Mouse (Mus musculus) stomach, embryonic 14.5 days (tissue): ENCODE results near the gene Tstd2. TPM values are rescaled to one million over a fixed set of nuclear protein-coding genes. Genes with fewer than 3 reads are reported as not detected.

Experiments used
- ATAC-seq: fragments of 200-750 bp; cut with Nextera tagmentation; 2 replicates; pipeline ENCODE4 v1.8.0; 2017; ENCODE audit warnings: low read depth, moderate TSS enrichment; ENCODE audit not compliant: insufficient number of reproducible peaks, insufficient read depth, low FRiP score
- H3K27ac ChIP-seq: fragments of 300-500 bp; sonication (generic); 2 replicates; pipeline ENCODE4 v1.5.1; 2014; ENCODE audit warnings: mild to moderate bottlenecking, low read length, moderate library complexity, mixed read lengths
- H3K27me3 ChIP-seq: fragments of 300-500 bp; sonication (generic); 2 replicates; pipeline ENCODE4 v1.6.1; 2014; ENCODE audit warnings: low read length, control low read depth, mixed read lengths; ENCODE audit not compliant: control insufficient read depth, insufficient read depth
- H3K36me3 ChIP-seq: fragments of 300-500 bp; sonication (generic); 2 replicates; pipeline ENCODE4 v1.6.1; 2014; ENCODE audit warnings: mild to moderate bottlenecking, control low read depth, low read length, moderate library complexity, mixed read lengths; ENCODE audit not compliant: control insufficient read depth, insufficient read depth
- H3K4me1 ChIP-seq: fragments of 300-500 bp; sonication (generic); 2 replicates; pipeline ENCODE4 v1.6.1; 2014; ENCODE audit warnings: low read length, control low read depth, mixed read lengths; ENCODE audit not compliant: control insufficient read depth, insufficient read depth
- H3K4me2 ChIP-seq: fragments of 300-500 bp; sonication (generic); replicated peaks from 2 replicates; pipeline ENCODE4 v1.6.1; 2014; ENCODE audit warnings: low read depth, low read length, control low read depth
- H3K4me3 ChIP-seq: fragments of 300-500 bp; sonication (generic); 2 replicates; pipeline ENCODE4 v1.5.1; 2014; ENCODE audit warnings: low read depth, low read length, control low read depth
- H3K9ac ChIP-seq: fragments of 300-500 bp; sonication (generic); replicated peaks from 2 replicates; pipeline ENCODE4 v1.6.1; 2014; ENCODE audit warnings: low read depth, mild to moderate bottlenecking, control low read depth, low read length, moderate library complexity, mixed read lengths
- H3K9me3 ChIP-seq: fragments of 300-500 bp; sonication (generic); 2 replicates; pipeline ENCODE4 v1.6.1; 2016; ENCODE audit warnings: low read depth, low read length, control low read depth; ENCODE audit not compliant: control insufficient read depth
- WGBS: fragments of 180-500 bp; shearing (Covaris S2); extraction: QIAGEN DNeasy Blood & Tissue Kit; methylation state at CpG from one replicate; pipeline ENCODE4 v1.1.7; 2014; 5-methylcytosine and 5-hydroxymethylcytosine counted together
- polyA plus RNA-seq: library from polyadenylated mRNA; unstranded; fragments of >200 nt; fragmentation: Nextera tagmentation; extraction: Ambion mirVana; gene quantifications from 2 replicates; pipeline ENCODE4 v1.2.1, GENCODE M21; 2014

The Tstd2 gene
- polyA plus RNA-seq, 1 experiment from 2014 or later: 33.4 TPM

DNA sequence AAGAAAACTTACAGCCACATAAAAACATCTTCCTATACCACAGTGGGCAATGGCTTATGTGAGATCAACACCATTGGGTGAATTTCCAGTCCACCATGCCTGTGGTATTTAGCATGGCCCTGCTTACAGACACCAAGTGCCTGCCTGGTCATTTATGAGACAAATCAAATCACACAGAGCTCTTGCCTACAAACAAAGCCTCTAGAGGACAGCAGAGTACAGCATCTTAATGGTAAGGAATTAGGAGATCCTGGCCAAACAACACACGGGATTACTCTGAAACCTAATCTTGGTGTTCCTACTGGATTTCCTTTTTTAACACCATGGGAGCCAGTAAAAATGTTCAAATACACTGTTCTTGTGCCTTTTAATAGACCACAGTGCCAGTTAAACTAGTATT, 23.2 kb downstream of the Tstd2 start:
- Histone ChIP-seq H3K27me3 (no peaks in the 10 kb centered on the region), H3K36me3 (peaks cover 48% of the 10 kb centered on the region), H3K4me1 (no peaks in the 10 kb centered on the region), H3K4me3 (no peak overlapping the region), H3K27ac (no peak overlapping the region), H3K9ac (no peak overlapping the region), H3K9me3 (no peaks in the 10 kb centered on the region), H3K4me2 (no peak overlapping the region)
- ATAC-seq: no peak
- 60% methylated on average over 1 of the region's 1 CpGs for WGBS

DNA sequence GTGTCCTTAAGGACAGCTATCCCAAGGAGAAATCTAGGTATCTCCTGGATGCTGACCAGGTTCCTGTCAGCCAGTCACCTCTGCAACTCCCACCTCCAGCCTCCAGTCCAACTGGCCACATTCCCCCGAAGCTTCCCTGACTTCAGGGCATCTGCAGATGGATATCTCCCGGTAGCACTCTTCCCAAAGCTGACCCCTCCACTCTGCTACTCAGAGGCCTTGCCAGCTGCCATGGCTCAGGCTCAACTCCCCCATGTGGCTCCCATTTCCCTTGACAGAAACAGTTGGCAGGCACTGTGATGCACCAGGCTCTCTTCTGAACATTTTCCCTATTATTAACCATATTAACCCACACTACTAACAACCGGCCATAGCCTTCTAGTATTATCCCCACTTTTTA, 27.1 kb downstream of the Tstd2 start:
- no peaks in the 10 kb centered on the region for H3K27me3 ChIP-seq

DNA sequence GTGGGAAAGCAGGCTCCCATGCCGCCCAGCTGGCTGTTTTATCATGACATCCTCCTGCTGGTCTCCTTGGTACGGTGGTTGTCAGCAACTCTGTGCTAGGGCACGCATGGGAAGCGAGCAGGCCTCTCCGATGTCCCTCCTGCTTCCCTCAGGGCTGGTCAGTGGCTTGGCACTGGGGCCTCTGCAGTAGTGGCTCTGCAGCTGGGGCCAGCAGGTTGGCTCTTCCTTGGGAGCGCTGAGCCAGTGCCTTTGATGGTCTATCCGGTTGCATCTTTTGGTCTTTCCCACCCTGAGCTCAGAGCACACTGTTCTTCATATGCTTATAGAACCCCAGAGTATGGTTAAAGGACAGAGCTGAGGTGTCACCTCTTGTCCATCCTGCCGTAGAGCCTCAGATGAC, 28.4 kb downstream of the Tstd2 start:
- ATAC-seq: no peak
- WGBS: 86% methylated on average over 8 of the region's 8 CpGs
- no peak overlapping the region for H3K9ac ChIP-seq

More for the DNA sequence above, 27.1 kb downstream of the Tstd2 start:
- no peaks in the 10 kb centered on the region for H3K9me3 ChIP-seq
- 52% methylated on average over 3 of the region's 3 CpGs for WGBS
- no peak overlapping the region for H3K4me2 ChIP-seq
- H3K4me3 ChIP-seq: no peak overlapping the region
- H3K4me1 ChIP-seq: no peaks in the 10 kb centered on the region
- H3K9ac ChIP-seq: no peak overlapping the region
- no peak overlapping the region for H3K27ac ChIP-seq
- peaks cover 8% of the 10 kb centered on the region for H3K36me3 ChIP-seq
- no peak for ATAC-seq

DNA sequence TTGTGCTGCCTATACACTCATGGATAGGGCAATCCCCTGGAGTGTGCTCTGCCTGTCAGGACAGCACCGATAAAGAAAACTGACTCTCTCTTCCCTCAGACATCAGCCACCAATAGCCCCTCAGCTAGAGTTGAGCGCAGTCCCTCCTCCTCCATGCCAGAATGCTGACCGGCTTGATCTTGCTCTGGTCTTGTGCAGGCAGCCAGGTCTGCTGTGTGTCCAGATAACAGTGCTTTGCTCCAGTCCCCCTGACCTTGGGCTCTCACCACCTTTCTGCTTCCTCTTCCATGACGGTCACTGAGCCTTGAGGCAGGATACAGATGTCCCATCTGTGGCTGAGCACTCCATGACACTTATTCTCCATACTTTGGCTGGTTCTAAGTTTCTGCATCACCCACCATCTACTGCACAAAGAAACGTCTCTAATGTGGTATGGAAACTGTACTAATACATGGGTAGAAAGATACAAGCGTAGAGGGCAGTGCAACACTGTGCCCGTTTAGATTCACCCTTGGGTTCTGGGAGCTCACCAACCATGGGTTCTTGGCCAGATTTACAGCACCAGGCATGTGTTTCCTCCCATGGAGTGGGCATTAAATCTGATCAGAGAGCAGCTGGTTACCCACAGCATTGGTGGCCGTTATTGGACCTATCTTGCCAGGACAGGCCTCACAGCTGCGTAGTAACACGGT, 36.3 kb downstream of the Tstd2 start:
- no peak for ATAC-seq
- Histone ChIP-seq H3K36me3 (no peaks in the 10 kb centered on the region), H3K4me3 (no peak overlapping the region), H3K9me3 (no peaks in the 10 kb centered on the region), H3K27ac (no peak overlapping the region), H3K4me1 (peaks cover 11% of the 10 kb centered on the region; the same call in 1 of the 2 replicates), H3K27me3 (no peaks in the 10 kb centered on the region), H3K9ac (no peak overlapping the region), H3K4me2 (no peak overlapping the region)
- 93% methylated on average over 10 of the region's 10 CpGs for WGBS

More for the DNA sequence above, 28.4 kb downstream of the Tstd2 start:
- H3K27me3 ChIP-seq: no peaks in the 10 kb centered on the region
- no peak overlapping the region for H3K27ac ChIP-seq
- no peaks in the 10 kb centered on the region; the same call in 1 of the 2 replicates for H3K36me3 ChIP-seq
- no peak overlapping the region for H3K4me3 ChIP-seq
- no peaks in the 10 kb centered on the region for H3K4me1 ChIP-seq
- H3K4me2 ChIP-seq: no peak overlapping the region
- H3K9me3 ChIP-seq: no peaks in the 10 kb centered on the region

GRCm38 (mm10) chr4:46101211-46101711, 37.2 kb downstream of the Tstd2 start:
- ATAC-seq: peak; percentile 38; the same call in 1 of the 2 replicates
- no peak overlapping the region for H3K27ac ChIP-seq
- no peaks in the 10 kb centered on the region for H3K36me3 ChIP-seq

DNA sequence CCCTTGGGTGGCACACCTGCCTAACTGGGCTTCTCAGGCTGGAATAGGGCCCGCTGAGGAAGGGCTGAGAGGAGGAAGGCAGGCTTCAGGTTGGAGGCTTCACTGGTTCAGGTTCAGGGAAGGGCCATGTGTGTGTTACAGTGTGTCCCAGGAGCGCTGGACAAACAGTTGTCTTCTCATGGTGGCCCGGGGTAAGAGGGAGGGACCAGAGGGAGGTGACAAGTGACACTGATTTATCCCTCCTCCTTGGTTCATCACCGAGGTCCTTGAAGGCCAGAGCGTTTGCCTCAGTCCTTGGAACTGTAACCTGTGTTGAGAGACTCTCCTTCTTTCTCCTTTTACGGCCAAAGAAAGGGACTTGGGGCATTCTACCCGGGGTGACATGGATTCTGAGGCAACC, 38.0 kb downstream of the Tstd2 start:
- ATAC-seq: no peak
- no peaks in the 10 kb centered on the region for H3K9me3 ChIP-seq
- no peak overlapping the region for H3K27ac ChIP-seq
- H3K4me2 ChIP-seq: no peak overlapping the region
- H3K36me3 ChIP-seq: no peaks in the 10 kb centered on the region
- no peak overlapping the region for H3K9ac ChIP-seq
- no peaks in the 10 kb centered on the region for H3K27me3 ChIP-seq
- H3K4me3 ChIP-seq: no peak overlapping the region
- WGBS: 35% methylated on average over 7 of the region's 7 CpGs
- peaks cover 11% of the 10 kb centered on the region; the same call in 1 of the 2 replicates for H3K4me1 ChIP-seq

More at GRCm38 (mm10) chr4:46101211-46101711, 37.2 kb downstream of the Tstd2 start:
- Histone ChIP-seq H3K9ac (no peak overlapping the region), H3K4me2 (no peak overlapping the region), H3K4me3 (no peak overlapping the region), H3K27me3 (no peaks in the 10 kb centered on the region), H3K4me1 (peaks cover 11% of the 10 kb centered on the region; the same call in 1 of the 2 replicates), H3K9me3 (no peaks in the 10 kb centered on the region)
- 12% methylated on average over 14 of the region's 14 CpGs for WGBS

DNA sequence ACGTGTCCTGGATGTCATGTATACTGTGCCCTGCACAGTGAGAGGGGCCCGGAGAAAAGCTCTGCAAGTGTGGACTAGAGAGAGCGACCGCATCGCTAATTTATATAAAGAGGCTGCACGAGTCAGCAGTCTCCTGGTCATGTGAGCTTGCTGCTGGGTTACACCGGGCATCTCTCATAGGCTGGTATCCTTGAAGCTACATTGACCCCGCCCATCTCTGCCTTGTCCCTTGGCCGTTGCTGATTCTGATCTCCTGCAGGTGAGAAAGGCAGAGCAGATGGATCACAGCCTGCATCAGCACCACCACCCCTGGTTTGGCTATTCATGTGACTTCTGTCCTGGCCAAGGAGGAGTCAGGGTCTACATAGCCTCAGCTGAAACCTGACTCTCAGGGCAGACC, 39.4 kb downstream of the Tstd2 start:
- ATAC-seq: no peak
- no peak overlapping the region for H3K4me2 ChIP-seq
- WGBS: 70% methylated on average over 9 of the region's 9 CpGs
- no peaks in the 10 kb centered on the region for H3K27me3 ChIP-seq
- H3K9ac ChIP-seq: no peak overlapping the region
- no peak overlapping the region for H3K27ac ChIP-seq
- no peak overlapping the region for H3K4me3 ChIP-seq
- H3K4me1 ChIP-seq: peaks cover 11% of the 10 kb centered on the region; the same call in 1 of the 2 replicates
- no peaks in the 10 kb centered on the region for H3K9me3 ChIP-seq
- H3K36me3 ChIP-seq: no peaks in the 10 kb centered on the region

- H3K27me3 ChIP-seq: no peaks in the 10 kb centered on the region
- no peaks in the 10 kb centered on the region for H3K9me3 ChIP-seq
- H3K27ac ChIP-seq: no peak overlapping the region
- ATAC-seq: no peak
- H3K36me3 ChIP-seq: no peaks in the 10 kb centered on the region
- H3K4me1 ChIP-seq: peaks cover 11% of the 10 kb centered on the region; the same call in 1 of the 2 replicates
- no peak overlapping the region for H3K4me3 ChIP-seq
- H3K9ac ChIP-seq: no peak overlapping the region
- 98% methylated on average over 2 of the region's 2 CpGs for WGBS
- H3K4me2 ChIP-seq: no peak overlapping the region
Measured at GRCm38 (mm10) chr4:46097591-46097990, 40.9 kb downstream of the Tstd2 start.
